In the genomic region with DNA sequence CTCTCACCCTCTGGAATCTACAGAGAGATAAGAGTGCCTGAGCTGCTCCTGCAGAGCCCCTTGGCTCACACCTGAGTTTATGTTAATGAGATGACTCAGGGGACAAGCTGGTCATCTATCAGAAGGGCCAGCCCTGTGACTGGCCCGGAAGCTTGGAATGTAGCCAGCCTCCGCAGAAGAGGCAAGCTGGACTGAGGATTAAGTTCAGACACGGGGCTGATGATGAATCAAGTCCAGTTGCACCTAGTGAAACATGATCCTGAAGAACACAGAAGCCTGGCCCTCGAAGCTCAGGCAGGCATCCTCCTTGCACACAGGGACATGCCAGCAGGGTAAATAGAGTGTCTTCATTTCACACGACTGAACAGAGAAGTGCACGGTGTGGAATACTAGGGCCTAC, we compare ENCODE assay signal across 9 mouse cellular contexts. TPM values are rescaled to one million over a fixed set of nuclear protein-coding genes. Genes with fewer than 3 reads are reported as not detected.
DNase-seq lines count a peak whose midpoint lies in the region; ATAC-seq lines count a peak whose summit lies in the region.
"Had no signal": no experiment of that assay in that cellular context is flagged by ENCODE, and none has a peak within 500 bp of the region (broad histone marks: within the 10 kb centered on the region; RNA-seq: fewer than 3 reads in every experiment).

No protein-coding gene starts in this region.

- 24% methylated on average over 6 of the region's 6 CpGs for WGBS in embryonic facial prominence, embryonic 13.5 days
- 36% methylated on average over 6 of the region's 6 CpGs for WGBS in embryonic facial prominence, embryonic 10.5 days
- whole genome bisulfite sequencing in heart, embryonic 12.5 days, result 19% methylated on average over 6 of the region's 6 CpGs
- WGBS in lung, embryonic 16.5 days, result 7% methylated on average over 6 of the region's 6 CpGs

- no peak for ATAC-seq in embryonic facial prominence, embryonic 13.5 days (ENCODE audit: insufficient number of reproducible peaks, insufficient read depth, low FRiP score, low TSS enrichment, low read depth)
- ATAC-seq in heart, embryonic 12.5 days (ENCODE audit: insufficient number of reproducible peaks, low FRiP score), result peak; percentile 64
- ATAC-seq in lung, embryonic 16.5 days (ENCODE audit: low read depth), result peak; percentile 65

- DNase-seq in embryonic facial prominence, embryonic 10.5 days (ENCODE audit: low spot score), result no peak
- peak; percentile 81 for DNase-seq in brain, adult 2 months (ENCODE audit: low read depth, low spot score)
- DNase-seq in ovary, postnatal 36 days (ENCODE audit: low spot score), result no peak
- no peak for DNase-seq in right cerebral cortex, postnatal 10 days (ENCODE audit: low spot score in 2 of 2)
- no peak for DNase-seq in thymus, postnatal 25 days

- H3K27me3 ChIP-seq in embryonic facial prominence, embryonic 13.5 days, result no peaks in the 10 kb centered on the region
- H3K27me3 ChIP-seq in embryonic facial prominence, embryonic 10.5 days (replicated peaks; ENCODE audit: low read depth, poor library complexity, severe bottlenecking), result no peaks in the 10 kb centered on the region
- H3K27me3 ChIP-seq in heart, embryonic 12.5 days (replicated peaks), result no peaks in the 10 kb centered on the region
- no peaks in the 10 kb centered on the region for H3K27me3 ChIP-seq in lung, embryonic 16.5 days (ENCODE audit: control insufficient read depth, insufficient read depth, low read depth, low read length)
- H3K27me3 ChIP-seq: CH12.LX had no signal

- no peak overlapping the region for H3K4me3 ChIP-seq in embryonic facial prominence, embryonic 13.5 days
- no peak overlapping the region for H3K4me3 ChIP-seq in embryonic facial prominence, embryonic 10.5 days
- H3K4me3 ChIP-seq in heart, embryonic 12.5 days, result no peak overlapping the region
- H3K4me3 ChIP-seq in lung, embryonic 16.5 days (ENCODE audit: low read length), result no peak overlapping the region

- peak overlapping the region; percentile 6; the same call in 1 of the 2 replicates for H3K9ac ChIP-seq in embryonic facial prominence, embryonic 13.5 days
- peak overlapping the region; percentile 15; the same call in 1 of the 2 replicates for H3K9ac ChIP-seq in heart, embryonic 12.5 days
- H3K9ac ChIP-seq in lung, embryonic 16.5 days (ENCODE audit: low read length), result 0 out of 2 replicates have a peak overlapping the region, but pooled peaks have one; percentile 4

- peaks cover 15% of the 10 kb centered on the region for H3K4me1 ChIP-seq in embryonic facial prominence, embryonic 13.5 days
- peaks cover 25% of the 10 kb centered on the region for H3K4me1 ChIP-seq in embryonic facial prominence, embryonic 10.5 days
- H3K4me1 ChIP-seq in heart, embryonic 12.5 days (replicated peaks), result peaks cover 50% of the 10 kb centered on the region
- peaks cover 20% of the 10 kb centered on the region for H3K4me1 ChIP-seq in lung, embryonic 16.5 days (replicated peaks; ENCODE audit: control insufficient read depth, insufficient read depth, low read length)

- no peaks in the 10 kb centered on the region for H3K36me3 ChIP-seq in embryonic facial prominence, embryonic 13.5 days
- H3K36me3 ChIP-seq in embryonic facial prominence, embryonic 10.5 days (replicated peaks), result no peaks in the 10 kb centered on the region
- H3K36me3 ChIP-seq in heart, embryonic 12.5 days, result no peaks in the 10 kb centered on the region
- H3K36me3 ChIP-seq in lung, embryonic 16.5 days (ENCODE audit: control insufficient read depth, insufficient read depth, low read length), result no peaks in the 10 kb centered on the region

- H3K9me3 ChIP-seq in embryonic facial prominence, embryonic 13.5 days, result no peaks in the 10 kb centered on the region
- H3K9me3 ChIP-seq in embryonic facial prominence, embryonic 10.5 days, result no peaks in the 10 kb centered on the region
- no peaks in the 10 kb centered on the region for H3K9me3 ChIP-seq in heart, embryonic 12.5 days (replicated peaks)
- H3K9me3 ChIP-seq in lung, embryonic 16.5 days (ENCODE audit: control insufficient read depth, low read length), result no peaks in the 10 kb centered on the region

- no peak overlapping the region for H3K4me2 ChIP-seq in embryonic facial prominence, embryonic 13.5 days
- peak overlapping the region; percentile 18; the same call in 1 of the 2 replicates for H3K4me2 ChIP-seq in heart, embryonic 12.5 days
- no peak overlapping the region for H3K4me2 ChIP-seq in lung, embryonic 16.5 days (ENCODE audit: low read depth, low read length)

- H3K27ac ChIP-seq in embryonic facial prominence, embryonic 13.5 days, result no peak overlapping the region
- H3K27ac ChIP-seq in embryonic facial prominence, embryonic 10.5 days (replicated peaks), result no peak overlapping the region
- peak overlapping the region; percentile 69 for H3K27ac ChIP-seq in heart, embryonic 12.5 days (ENCODE audit: poor library complexity, severe bottlenecking)
- no peak overlapping the region for H3K27ac ChIP-seq in lung, embryonic 16.5 days (ENCODE audit: low read length)

RNA-seq across cellular contexts. Expression of a gene that starts 17.7 kb away (rescaled TPM):
- 1.1 and 1.5 TPM in 2 replicates for polyA plus RNA-seq in embryonic facial prominence, embryonic 13.5 days (2015; fragmentation: Nextera tagmentation; extraction: Ambion mirVana)
- polyA plus RNA-seq in embryonic facial prominence, embryonic 10.5 days (2016; fragmentation: Nextera tagmentation; extraction: Ambion mirVana), result 0.58 and 1.1 TPM in 2 replicates
- polyA plus RNA-seq in heart, embryonic 12.5 days (2016; fragmentation: Nextera tagmentation; extraction: Ambion mirVana), result 3.2 and 3.8 TPM in 2 replicates
- 0.95 and 1.1 TPM in 2 replicates for polyA plus RNA-seq in lung, embryonic 16.5 days (2015; fragmentation: Nextera tagmentation; extraction: Ambion mirVana)

RNA-seq across cellular contexts. Expression of a gene that starts 38.7 kb away (rescaled TPM):
- 13.1 and 14.1 TPM in 2 replicates for polyA plus RNA-seq in embryonic facial prominence, embryonic 13.5 days (2015; fragmentation: Nextera tagmentation; extraction: Ambion mirVana)
- polyA plus RNA-seq in embryonic facial prominence, embryonic 10.5 days (2016; fragmentation: Nextera tagmentation; extraction: Ambion mirVana), result 3.0 and 3.1 TPM in 2 replicates
- 13.0 and 14.9 TPM in 2 replicates for polyA plus RNA-seq in heart, embryonic 12.5 days (2016; fragmentation: Nextera tagmentation; extraction: Ambion mirVana)
- polyA plus RNA-seq in lung, embryonic 16.5 days (2015; fragmentation: Nextera tagmentation; extraction: Ambion mirVana), result 6.8 and 7.4 TPM in 2 replicates
